Mouse (Mus musculus) bone marrow, adult 2 months (tissue): ENCODE data around the gene Cntn5. TPM values are rescaled to one million over a fixed set of nuclear protein-coding genes. Genes with fewer than 3 reads are reported as not detected.

Experiments
- H3K27ac ChIP-seq: fragments of 200-500 bp; 2 replicates; pipeline ENCODE4 v1.5.1; 2012; ENCODE audit warnings: low read depth, mild to moderate bottlenecking, control low read depth, inconsistent platforms, low read length; ENCODE audit not compliant: control insufficient read depth, poor library complexity, insufficient read depth
- H3K4me1 ChIP-seq: fragments of 200-500 bp; 2 replicates; pipeline ENCODE4 v1.6.1; 2011; ENCODE audit warnings: low read length; ENCODE audit not compliant: control insufficient read depth, insufficient read depth
- H3K4me3 ChIP-seq: fragments of 200-500 bp; replicated peaks from 2 replicates; pipeline ENCODE3; 2011; ENCODE audit warnings: mild to moderate bottlenecking, low read depth, low read length, control low read depth; ENCODE audit not compliant: control insufficient read depth
- CTCF ChIP-seq: fragments of 200-500 bp; IDR thresholded peaks from 2 replicates; pipeline ENCODE4 v1.5.1; 2011; ENCODE audit warnings: low read length, control low read depth; ENCODE audit not compliant: control insufficient read depth, insufficient read depth
- POLR2A ChIP-seq: fragments of 200-500 bp; IDR thresholded peaks from 2 replicates; pipeline ENCODE4 v1.6.1; 2011; ENCODE audit warnings: low read depth, mild to moderate bottlenecking, control low read depth, low read length, borderline replicate concordance; ENCODE audit not compliant: control insufficient read depth
- WGBS: fragments of 180-500 bp; shearing (Covaris S2); methylation state at CpG from one replicate; pipeline ENCODE4 v1.1.7; 2018; 5-methylcytosine and 5-hydroxymethylcytosine counted together
- polyA plus RNA-seq: library from polyadenylated mRNA; stranded (reverse); fragments of >200 nt; gene quantifications from 2 replicates; pipeline ENCODE4 v1.2.4, GENCODE M21; 2011; ENCODE audit warnings: low replicate concordance; ENCODE audit not compliant: missing spikeins, insufficient read depth, insufficient read length

Cntn5 gene
- polyA plus RNA-seq, 1 experiment = not detected

GRCm38 (mm10) chr9:9944872-9945271 is 959.7 kb downstream of the Cntn5 start:
- Histone ChIP-seq H3K4me1 (no peaks in the 10 kb centered on the region), H3K4me3 (no peak overlapping the region), H3K27ac (no peak overlapping the region)
- no peak for TF ChIP-seq POLR2A
- no peak for TF ChIP-seq CTCF
- WGBS = 55% methylated on average over 1 of the region's 1 CpGs

- H3K4me3 ChIP-seq = no peak overlapping the region
- TF ChIP-seq CTCF (no peak), POLR2A (no peak)
- no peaks in the 10 kb centered on the region for H3K4me1 ChIP-seq
- WGBS = 80% methylated on average over 1 of the region's 1 CpGs
- no peak overlapping the region for H3K27ac ChIP-seq
Observed at GRCm38 (mm10) chr9:9937444-9938436, 966.8 kb downstream of the Cntn5 start.

GRCm38 (mm10) chr9:9920580-9920979 is 984.0 kb downstream of the Cntn5 start:
- no peak overlapping the region for H3K4me3 ChIP-seq
- 67% methylated on average over 3 of the region's 3 CpGs for WGBS
- no peak overlapping the region for H3K27ac ChIP-seq
- H3K4me1 ChIP-seq = no peaks in the 10 kb centered on the region
- TF ChIP-seq CTCF (no peak), POLR2A (no peak)

GRCm38 (mm10) chr9:9899070-9899469 is 1005.5 kb downstream of the Cntn5 start:
- WGBS = 61% methylated on average over 5 of the region's 5 CpGs
- Histone ChIP-seq H3K4me3 (no peak overlapping the region), H3K4me1 (no peaks in the 10 kb centered on the region), H3K27ac (no peak overlapping the region)
- TF ChIP-seq CTCF (no peak), POLR2A (no peak)

GRCm38 (mm10) chr9:9886210-9886609 is 1018.4 kb downstream of the Cntn5 start:
- H3K27ac ChIP-seq = no peak overlapping the region
- WGBS = 69% methylated on average over 6 of the region's 6 CpGs
- TF ChIP-seq POLR2A = no peak
- TF ChIP-seq CTCF = no peak
- H3K4me1 ChIP-seq = no peaks in the 10 kb centered on the region
- no peak overlapping the region for H3K4me3 ChIP-seq

- no peak overlapping the region for H3K4me3 ChIP-seq
- H3K27ac ChIP-seq = no peak overlapping the region
- TF ChIP-seq POLR2A (no peak), CTCF (no peak)
- WGBS = 80% methylated on average over 8 of the region's 8 CpGs
- no peaks in the 10 kb centered on the region for H3K4me1 ChIP-seq
Observed at GRCm38 (mm10) chr9:9882779-9883383, 1021.7 kb downstream of the Cntn5 start.

- H3K4me1 ChIP-seq = no peaks in the 10 kb centered on the region
- no peak for TF ChIP-seq CTCF
- TF ChIP-seq POLR2A = no peak
- H3K4me3 ChIP-seq = no peak overlapping the region
- 45% methylated on average over 7 of the region's 7 CpGs for WGBS
- H3K27ac ChIP-seq = no peak overlapping the region
Observed at GRCm38 (mm10) chr9:9872112-9873035, 1032.2 kb downstream of the Cntn5 start.
